Mouse (Mus musculus): Measurements from ENCODE around the gene Uck1. TPM values are rescaled to one million over a fixed set of nuclear protein-coding genes. Genes with fewer than 3 reads are reported as not detected.

The Uck1 gene
- polyA plus RNA-seq, 1 experiment = 56.3 TPM

GRCm38 (mm10) chr2:32275823-32276222 is 15.9 kb upstream of the Uck1 start:
- WGBS = 50% methylated on average over 3 of the region's 3 CpGs
- no peak for DNase-seq (ENCODE audit: low read depth, low spot score)

GRCm38 (mm10) chr2:32260635-32261034 is 676 bp upstream of the Uck1 start:
- WGBS = 21% methylated on average over 4 of the region's 4 CpGs

GRCm38 (mm10) chr2:32258887-32259533 is 949 bp downstream of the Uck1 start:
- 23% methylated on average over 6 of the region's 6 CpGs for WGBS
- DNase-seq (ENCODE audit: low read depth, low spot score) = no peak

More at GRCm38 (mm10) chr2:32260635-32261034, 676 bp upstream of the Uck1 start:
- peak; percentile 64 for DNase-seq (ENCODE audit: low read depth, low spot score)

GRCm38 (mm10) chr2:32256273-32256672 is 3.7 kb downstream of the Uck1 start:
- DNase-seq (ENCODE audit: low read depth, low spot score) = no peak
- WGBS = 82% methylated on average over 11 of the region's 11 CpGs

- 55% methylated on average over 5 of the region's 5 CpGs for WGBS
- no peak for DNase-seq (ENCODE audit: low read depth, low spot score)
Observed at GRCm38 (mm10) chr2:32254563-32254962, 5.4 kb downstream of the Uck1 start.

- WGBS = 76% methylated on average over 1 of the region's 1 CpGs
- DNase-seq (ENCODE audit: low read depth, low spot score) = no peak
Observed at GRCm38 (mm10) chr2:32253352-32253751, 6.6 kb downstream of the Uck1 start.

GRCm38 (mm10) chr2:32252658-32253057 is 7.3 kb downstream of the Uck1 start:
- no peak for DNase-seq (ENCODE audit: low read depth, low spot score)
- WGBS = 86% methylated on average over 5 of the region's 5 CpGs

GRCm38 (mm10) chr2:32251791-32252527 is 8.0 kb downstream of the Uck1 start:
- no peak for DNase-seq (ENCODE audit: low read depth, low spot score)
- WGBS = 74% methylated on average over 12 of the region's 12 CpGs

- 76% methylated on average over 10 of the region's 10 CpGs for WGBS
- no peak for DNase-seq (ENCODE audit: low read depth, low spot score)
Observed at GRCm38 (mm10) chr2:32248377-32249361, 11.3 kb downstream of the Uck1 start.

GRCm38 (mm10) chr2:32246741-32247140 is 13.2 kb downstream of the Uck1 start:
- DNase-seq (ENCODE audit: low read depth, low spot score) = no peak
- 86% methylated on average over 4 of the region's 4 CpGs for WGBS

GRCm38 (mm10) chr2:32242986-32243385 is 17.0 kb downstream of the Uck1 start:
- no peak for DNase-seq (ENCODE audit: low read depth, low spot score)
- WGBS = 86% methylated on average over 4 of the region's 4 CpGs

- DNase-seq (ENCODE audit: low read depth, low spot score) = no peak
- WGBS = 87% methylated on average over 5 of the region's 5 CpGs
Observed at GRCm38 (mm10) chr2:32240591-32240990, 19.4 kb downstream of the Uck1 start.

GRCm38 (mm10) chr2:32238708-32239435 is 21.1 kb downstream of the Uck1 start:
- 93% methylated on average over 9 of the region's 9 CpGs for WGBS
- DNase-seq (ENCODE audit: low read depth, low spot score) = no peak

GRCm38 (mm10) chr2:32237571-32237970 is 22.4 kb downstream of the Uck1 start:
- DNase-seq (ENCODE audit: low read depth, low spot score) = no peak
- 14% methylated on average over 4 of the region's 4 CpGs for WGBS

- under 1% methylated on average over 20 of the region's 20 CpGs for WGBS
- peak; percentile 51 for DNase-seq (ENCODE audit: low read depth, low spot score)
Observed at GRCm38 (mm10) chr2:32236760-32237487, 23.0 kb downstream of the Uck1 start.

GRCm38 (mm10) chr2:32235886-32236759 is 23.8 kb downstream of the Uck1 start, which contains the start of gene Pomt1:
Pomt1 (plus strand) TSS chr2:32236590.
- peak; percentile 67 for DNase-seq (ENCODE audit: low read depth, low spot score)
- WGBS = under 1% methylated on average over 54 of the region's 54 CpGs

GRCm38 (mm10) chr2:32235433-32235832 is 24.5 kb downstream of the Uck1 start:
- DNase-seq (ENCODE audit: low read depth, low spot score) = no peak
- 15% methylated on average over 7 of the region's 7 CpGs for WGBS

GRCm38 (mm10) chr2:32222057-32222456 is 37.9 kb downstream of the Uck1 start:
- 71% methylated on average over 10 of the region's 10 CpGs for WGBS
- no peak for DNase-seq (ENCODE audit: low read depth, low spot score)

All from large intestine, adult 2 months (tissue).